ENCODE assay signal across 23 mouse cellular contexts in the genomic region with DNA sequence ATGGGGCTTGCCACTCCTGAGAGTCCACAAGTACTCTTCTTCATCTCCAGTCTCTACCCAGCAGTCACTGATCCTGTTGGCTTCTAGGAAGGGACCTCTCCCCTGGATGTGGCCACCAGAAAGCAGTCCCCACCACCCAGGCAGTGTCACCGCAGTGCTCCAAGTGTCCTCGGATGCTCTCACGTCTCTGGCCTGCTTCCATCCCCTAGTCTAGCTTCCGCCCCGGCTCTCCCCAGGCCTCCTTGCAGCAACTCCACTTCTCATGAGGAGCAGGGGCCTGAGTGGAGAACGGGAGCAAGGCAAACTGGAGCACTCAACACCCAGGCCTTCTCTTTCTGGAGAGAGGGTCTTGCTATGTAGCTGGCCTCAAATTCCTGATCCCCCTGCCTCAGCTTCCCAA.
DNase-seq lines count a peak whose midpoint lies in the region; ATAC-seq and TF ChIP-seq lines count a peak whose summit lies in the region.
"Had no signal": no experiment of that assay in that cellular context is flagged by ENCODE, and none has a peak within 500 bp of the region (broad histone marks: within the 10 kb centered on the region; RNA-seq: fewer than 3 reads in every experiment).

No protein-coding gene starts in this region.

- no peak overlapping the region for H3K4me2 ChIP-seq in midbrain, embryonic 11.5 days
- H3K4me2 ChIP-seq in midbrain, postnatal 0 days (ENCODE audit: low read depth, low read length, poor library complexity, severe bottlenecking), result no peak overlapping the region
- H3K4me2 ChIP-seq: midbrain, embryonic 15.5 days; neural tube, embryonic 15.5 days had no signal

- no peak overlapping the region for H3K4me3 ChIP-seq in midbrain, embryonic 11.5 days (ENCODE audit: low read depth, low read length)
- no peak overlapping the region for H3K4me3 ChIP-seq in midbrain, postnatal 0 days (ENCODE audit: low read depth, low read length)
- H3K4me3 ChIP-seq: forebrain, embryonic 10.5 days; layer of hippocampus, adult 2 months; megakaryocyte, embryonic 14.5 days; midbrain, embryonic 15.5 days; neural tube, embryonic 15.5 days had no signal

- DNase-seq in gastrocnemius, adult 18-20 months (ENCODE audit: low spot score), result peak; percentile 53
- no peak for DNase-seq in gastrocnemius, adult 8-10 months (ENCODE audit: low spot score in 2 of 2)
- peak; percentile 16 for DNase-seq in kidney, adult 18-20 months
- no peak for DNase-seq in kidney, adult 9 months
- peak; percentile 73 for DNase-seq in midbrain, embryonic 11.5 days (ENCODE audit: low spot score, missing footprints)
- DNase-seq in midbrain, postnatal 0 days (ENCODE audit: low spot score), result no peak
- no peak for DNase-seq in right cerebral cortex, postnatal 25 days
- DNase-seq: adrenal gland, postnatal 14 days; cerebellum, adult 11 months; cerebellum, postnatal 36 days; layer of hippocampus, postnatal 36 days; liver, postnatal 0 days; lung, postnatal 14 days; thymus, postnatal 36 days had no signal

- no peak overlapping the region for H3K27ac ChIP-seq in midbrain, embryonic 11.5 days (ENCODE audit: low read depth, low read length)
- H3K27ac ChIP-seq in midbrain, postnatal 0 days (ENCODE audit: low read depth, low read length), result no peak overlapping the region
- H3K27ac ChIP-seq: forebrain, embryonic 10.5 days; layer of hippocampus, adult 2 months; midbrain, embryonic 15.5 days; neural tube, embryonic 15.5 days had no signal

- H3K27me3 ChIP-seq in midbrain, embryonic 11.5 days (ENCODE audit: control insufficient read depth, insufficient read depth, low read length), result no peaks in the 10 kb centered on the region
- no peaks in the 10 kb centered on the region for H3K27me3 ChIP-seq in midbrain, postnatal 0 days (ENCODE audit: insufficient read depth, low read length)
- H3K27me3 ChIP-seq: midbrain, embryonic 15.5 days; neural tube, embryonic 15.5 days had no signal

- 89% methylated on average over 6 of the region's 6 CpGs for WGBS in midbrain, embryonic 11.5 days
- 88% methylated on average over 6 of the region's 6 CpGs for WGBS in midbrain, postnatal 0 days

- no peak overlapping the region for H3K9ac ChIP-seq in midbrain, embryonic 11.5 days (ENCODE audit: low read length)
- no peak overlapping the region for H3K9ac ChIP-seq in midbrain, postnatal 0 days (replicated peaks; ENCODE audit: low read length, poor library complexity, severe bottlenecking)
- H3K9ac ChIP-seq: liver, postnatal 0 days; midbrain, embryonic 15.5 days; neural tube, embryonic 15.5 days had no signal

- H3K36me3 ChIP-seq in midbrain, embryonic 11.5 days (ENCODE audit: control insufficient read depth, insufficient read depth, low read length), result no peaks in the 10 kb centered on the region
- H3K36me3 ChIP-seq in midbrain, postnatal 0 days (ENCODE audit: insufficient read depth, low read length), result peaks cover 17% of the 10 kb centered on the region; the same call in 1 of the 2 replicates
- H3K36me3 ChIP-seq: forebrain, embryonic 10.5 days; midbrain, embryonic 15.5 days had no signal

- no peaks in the 10 kb centered on the region for H3K9me3 ChIP-seq in midbrain, embryonic 11.5 days (ENCODE audit: control insufficient read depth, low read length)
- no peaks in the 10 kb centered on the region for H3K9me3 ChIP-seq in midbrain, postnatal 0 days (ENCODE audit: low read length)
- H3K9me3 ChIP-seq: forebrain, embryonic 10.5 days; G1E; megakaryocyte, embryonic 14.5 days; midbrain, embryonic 15.5 days; neural tube, embryonic 15.5 days had no signal

- no peak for TF ChIP-seq CTCF in midbrain, postnatal 0 days (IDR thresholded peaks at IDR 0.05)

- no peaks in the 10 kb centered on the region for H3K4me1 ChIP-seq in midbrain, embryonic 11.5 days (ENCODE audit: control insufficient read depth, insufficient read depth, low read length)
- H3K4me1 ChIP-seq in midbrain, postnatal 0 days (ENCODE audit: insufficient read depth, low read length), result no peaks in the 10 kb centered on the region

- ATAC-seq in midbrain, embryonic 11.5 days (ENCODE audit: low FRiP score), result no peak
- ATAC-seq in midbrain, postnatal 0 days (ENCODE audit: low FRiP score), result no peak
- ATAC-seq: activated CD4-positive, CD25-positive, alpha-beta regulatory T cell, adult 4 months; hindbrain, embryonic 16.5 days; intestine, embryonic 16.5 days; liver, postnatal 0 days; midbrain, embryonic 15.5 days had no signal

Comparison
In these comparisons a context has a peak if more than half of its experiments do, and no peak if none do; other contexts are left out.
1. DNase-seq: peak in gastrocnemius, adult 18-20 months (single experiment), kidney, adult 18-20 months (single experiment) and midbrain, embryonic 11.5 days (single experiment); none in gastrocnemius, adult 8-10 months (0 of 2), kidney, adult 9 months (single experiment), midbrain, postnatal 0 days (single experiment) and right cerebral cortex, postnatal 25 days (single experiment).